Mouse (Mus musculus) liver, adult 2 months (tissue): Measurements from ENCODE around the gene Naip6. TPM values are rescaled to one million over a fixed set of nuclear protein-coding genes. Genes with fewer than 3 reads are reported as not detected.
"Not testable (repeated sequence)": the region's sequence is repeated elsewhere in the genome, so short reads cannot be mapped to it uniquely, and the experiment has no call there.

Experiments used
- DNase-seq: peaks from one replicate; pipeline ENCODE4 v3.0.0-alpha.2; 2011; ENCODE audit warnings: low read depth, low spot score; ENCODE audit errors: extremely low read depth
- H3K27ac ChIP-seq: fragments of 200-500 bp; replicated peaks from 2 replicates; pipeline ENCODE4 v1.5.1; 2012; ENCODE audit warnings: low read depth, mild to moderate bottlenecking, control low read depth, inconsistent platforms, low read length; ENCODE audit not compliant: insufficient read depth
- H3K27me3 ChIP-seq: fragments of 200-500 bp; 2 replicates; pipeline ENCODE4 v1.6.1; 2012; ENCODE audit warnings: mild to moderate bottlenecking, moderate library complexity, low read length, inconsistent platforms; ENCODE audit not compliant: control insufficient read depth, insufficient read depth
- H3K36me3 ChIP-seq: fragments of 200-500 bp; 2 replicates; pipeline ENCODE4 v1.6.1; 2012; ENCODE audit warnings: low read length, inconsistent platforms; ENCODE audit not compliant: control insufficient read depth, insufficient read depth
- H3K4me1 ChIP-seq: fragments of 200-500 bp; 2 replicates; pipeline ENCODE4 v1.6.1; 2011; ENCODE audit warnings: low read length; ENCODE audit not compliant: control insufficient read depth, insufficient read depth
- H3K4me3 ChIP-seq: fragments of 200-500 bp; 2 replicates; pipeline ENCODE4 v1.5.1; 2011; ENCODE audit warnings: low read depth, mild to moderate bottlenecking, control low read depth, low read length, moderate library complexity; ENCODE audit not compliant: insufficient read depth
- H3K79me2 ChIP-seq: fragments of 200-500 bp; 2 replicates; pipeline ENCODE4 v1.6.1; 2012; ENCODE audit warnings: inconsistent platforms, mild to moderate bottlenecking, low read length, moderate library complexity; ENCODE audit not compliant: control insufficient read depth, insufficient read depth
- H3K9ac ChIP-seq: fragments of 200-500 bp; 2 replicates; pipeline ENCODE4 v1.6.1; 2012; ENCODE audit warnings: low read depth, mild to moderate bottlenecking, control low read depth, inconsistent platforms, low read length
- CTCF ChIP-seq: fragments of 200-500 bp; IDR thresholded peaks from 2 replicates; pipeline ENCODE4 v1.5.1; 2011; ENCODE audit warnings: low read depth, low read length, control low read depth
- POLR2A ChIP-seq: fragments of 200-500 bp; IDR thresholded peaks from 2 replicates; pipeline ENCODE4 v1.6.1; 2011; ENCODE audit warnings: low read length, control low read depth; ENCODE audit not compliant: insufficient read depth; ENCODE audit errors: extremely low read depth
- WGBS: fragments of 180-500 bp; shearing (Covaris S2); methylation state at CpG from one replicate; pipeline ENCODE4 v1.1.7; 2018; 5-methylcytosine and 5-hydroxymethylcytosine counted together
- polyA plus RNA-seq: library from polyadenylated mRNA; depleted of rRNA; stranded (reverse); fragments of >200 nt; gene quantifications from 2 replicates; pipeline ENCODE4 v1.2.3, GENCODE M21; 2012
- total RNA-seq: library from RNA; depleted of rRNA; stranded (reverse); fragments of >200 nt; gene quantifications from 2 replicates; pipeline ENCODE4 v1.2.3, GENCODE M21; 2014

Gene Naip6
- total and polyA plus RNA-seq, 2 experiments, result 0.43 to 1.1 TPM

GRCm38 (mm10) chr13:100284611-100285010, 32.9 kb downstream of the Naip6 start:
- no peak overlapping the region for H3K27ac ChIP-seq

GRCm38 (mm10) chr13:100271474-100272132, 45.9 kb downstream of the Naip6 start:
- H3K4me3 ChIP-seq, H3K27ac ChIP-seq, H3K79me2 ChIP-seq, H3K36me3 ChIP-seq, H3K9ac ChIP-seq, H3K27me3 ChIP-seq, DNase-seq, H3K4me1 ChIP-seq: not testable (repeated sequence)
- no CpG with 5 or more reads among the region's 1 CpGs for WGBS

More at GRCm38 (mm10) chr13:100284611-100285010, 32.9 kb downstream of the Naip6 start:
- H3K79me2 ChIP-seq, result no peaks in the 10 kb centered on the region
- TF ChIP-seq CTCF (no peak), POLR2A (no peak)
- WGBS, result 83% methylated on average over 1 of the region's 1 CpGs
- DNase-seq, result no peak
- H3K4me3 ChIP-seq, result no peak overlapping the region
- no peak overlapping the region for H3K9ac ChIP-seq
- no peaks in the 10 kb centered on the region for H3K36me3 ChIP-seq
- no peaks in the 10 kb centered on the region for H3K27me3 ChIP-seq
- H3K4me1 ChIP-seq, result no peaks in the 10 kb centered on the region

- H3K4me1 ChIP-seq, H3K9ac ChIP-seq, H3K27ac ChIP-seq, H3K4me3 ChIP-seq, DNase-seq, H3K79me2 ChIP-seq, H3K36me3 ChIP-seq, H3K27me3 ChIP-seq: not testable (repeated sequence)
- 40% methylated on average over 2 of the region's 2 CpGs for WGBS
Measured at GRCm38 (mm10) chr13:100256996-100257395, 60.5 kb downstream of the Naip6 start.

- whole genome bisulfite sequencing, result 78% methylated on average over 6 of the region's 6 CpGs
- H3K27me3 ChIP-seq, H3K27ac ChIP-seq, H3K79me2 ChIP-seq, H3K4me1 ChIP-seq, H3K9ac ChIP-seq, DNase-seq, H3K36me3 ChIP-seq, H3K4me3 ChIP-seq: not testable (repeated sequence)
Measured at GRCm38 (mm10) chr13:100255925-100256324, 61.5 kb downstream of the Naip6 start.

GRCm38 (mm10) chr13:100251897-100252296, 65.6 kb downstream of the Naip6 start:
- H3K4me3 ChIP-seq, H3K27ac ChIP-seq, H3K4me1 ChIP-seq, H3K27me3 ChIP-seq, H3K36me3 ChIP-seq, H3K79me2 ChIP-seq, DNase-seq, H3K9ac ChIP-seq: not testable (repeated sequence)
- WGBS, result 84% methylated on average over 2 of the region's 2 CpGs

DNA sequence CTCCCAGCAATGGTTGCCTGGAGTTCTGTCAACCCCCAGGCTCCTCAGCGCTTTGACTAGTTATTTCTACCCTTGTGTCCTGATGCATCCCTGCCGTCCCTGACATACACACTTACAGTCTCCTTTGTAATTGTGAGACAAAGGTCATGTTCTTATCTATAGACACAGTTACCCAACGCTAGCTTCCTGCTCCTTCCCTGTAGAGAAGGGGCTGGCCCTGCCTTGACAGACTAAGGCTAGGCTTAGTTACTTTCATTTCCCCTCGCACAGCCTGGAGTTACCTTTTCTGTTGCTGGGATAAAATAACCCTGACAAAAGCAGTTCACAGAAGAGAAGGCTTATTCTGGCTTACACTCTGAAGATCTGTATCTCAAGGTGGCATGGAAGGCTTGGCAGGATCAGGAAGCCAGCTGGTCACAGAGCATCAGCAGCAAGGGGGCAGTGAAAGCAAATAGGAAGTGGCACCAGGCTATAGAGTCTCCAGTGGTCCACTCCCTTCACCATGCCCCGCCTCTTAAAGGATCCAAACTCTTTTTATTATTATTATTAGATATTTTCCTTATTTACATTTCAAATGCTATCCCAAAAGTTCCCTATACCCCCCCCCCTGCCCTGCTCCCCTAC, 70.5 kb downstream of the Naip6 start:
- H3K79me2 ChIP-seq, H3K36me3 ChIP-seq, H3K27ac ChIP-seq, H3K4me1 ChIP-seq, H3K27me3 ChIP-seq, H3K9ac ChIP-seq: not testable (repeated sequence)
- peak overlapping the region; percentile 12; the same call in 1 of the 2 replicates for H3K4me3 ChIP-seq
- peak; percentile 0 for DNase-seq
- 54% methylated on average over 5 of the region's 5 CpGs for WGBS

- not testable (repeated sequence) for H3K36me3 ChIP-seq, H3K79me2 ChIP-seq, DNase-seq, H3K4me1 ChIP-seq, H3K9ac ChIP-seq, H3K27ac ChIP-seq, H3K27me3 ChIP-seq
- peak within 1 kb of the TSS; percentile 12; the same call in 1 of the 2 replicates for H3K4me3 ChIP-seq
- WGBS, result 84% methylated on average over 4 of the region's 4 CpGs
Measured at GRCm38 (mm10) chr13:100246223-100246622, 71.3 kb downstream of the Naip6 start, which contains the start of gene Naip5. Naip5 (minus strand) TSS chr13:100246323.
